Mouse (Mus musculus): ENCODE results near the gene Lhx9. TPM values are rescaled to one million over a fixed set of nuclear protein-coding genes. Genes with fewer than 3 reads are reported as not detected.

The Lhx9 gene
- polyA plus RNA-seq, 1 experiment: 0.10 TPM

- no peak for TF ChIP-seq POLR2A (IDR thresholded peaks at IDR 0.05; ENCODE audit: extremely low read depth, insufficient read depth, low read length)
- no peaks in the 10 kb centered on the region for H3K4me1 ChIP-seq (ENCODE audit: control insufficient read depth, insufficient read depth, low read length)
- H3K27ac ChIP-seq (ENCODE audit: insufficient read depth, low read length): no peak overlapping the region
- no peak overlapping the region for H3K4me3 ChIP-seq (ENCODE audit: insufficient read depth, low read length)
These were observed 7.7 kb downstream of the Lhx9 start for GRCm38 (mm10) chr1:138840440-138841305.

GRCm38 (mm10) chr1:138839809-138840430, 8.5 kb downstream of the Lhx9 start:
- no peak for TF ChIP-seq CTCF (IDR thresholded peaks at IDR 0.05; ENCODE audit: extremely low read depth, insufficient read depth, low read length)
- H3K4me3 ChIP-seq (ENCODE audit: insufficient read depth, low read length): no peak overlapping the region
- H3K27ac ChIP-seq (ENCODE audit: insufficient read depth, low read length): no peak overlapping the region
- H3K4me1 ChIP-seq (ENCODE audit: control insufficient read depth, insufficient read depth, low read length): no peaks in the 10 kb centered on the region

- H3K27ac ChIP-seq (ENCODE audit: insufficient read depth, low read length): no peak overlapping the region
- H3K4me1 ChIP-seq (ENCODE audit: control insufficient read depth, insufficient read depth, low read length): no peaks in the 10 kb centered on the region
- H3K4me3 ChIP-seq (ENCODE audit: insufficient read depth, low read length): no peak overlapping the region
- TF ChIP-seq CTCF (IDR thresholded peaks at IDR 0.05; ENCODE audit: extremely low read depth, insufficient read depth, low read length): no peak
- no peak for TF ChIP-seq POLR2A (IDR thresholded peaks at IDR 0.05; ENCODE audit: extremely low read depth, insufficient read depth, low read length)
These were observed 9.1 kb downstream of the Lhx9 start for GRCm38 (mm10) chr1:138839291-138839690.

- Histone ChIP-seq H3K27ac (ENCODE audit: insufficient read depth, low read length) (no peak overlapping the region), H3K4me3 (ENCODE audit: insufficient read depth, low read length) (no peak overlapping the region)
These were observed 10.3 kb downstream of the Lhx9 start for GRCm38 (mm10) chr1:138837786-138838743.

GRCm38 (mm10) chr1:138835355-138835900, 12.9 kb downstream of the Lhx9 start:
- TF ChIP-seq POLR2A (IDR thresholded peaks at IDR 0.05; ENCODE audit: extremely low read depth, insufficient read depth, low read length) (no peak), CTCF (IDR thresholded peaks at IDR 0.05; ENCODE audit: extremely low read depth, insufficient read depth, low read length) (peak; percentile 41; the same call in 1 of the 2 replicates)
- H3K27ac ChIP-seq (ENCODE audit: insufficient read depth, low read length): no peak overlapping the region
- H3K4me1 ChIP-seq (ENCODE audit: control insufficient read depth, insufficient read depth, low read length): no peaks in the 10 kb centered on the region
- H3K4me3 ChIP-seq (ENCODE audit: insufficient read depth, low read length): no peak overlapping the region

More at GRCm38 (mm10) chr1:138837786-138838743, 10.3 kb downstream of the Lhx9 start:
- TF ChIP-seq POLR2A (IDR thresholded peaks at IDR 0.05; ENCODE audit: extremely low read depth, insufficient read depth, low read length): no peak
- no peak for TF ChIP-seq CTCF (IDR thresholded peaks at IDR 0.05; ENCODE audit: extremely low read depth, insufficient read depth, low read length)
- no peaks in the 10 kb centered on the region for H3K4me1 ChIP-seq (ENCODE audit: control insufficient read depth, insufficient read depth, low read length)

GRCm38 (mm10) chr1:138831309-138831708, 17.1 kb downstream of the Lhx9 start:
- TF ChIP-seq POLR2A (IDR thresholded peaks at IDR 0.05; ENCODE audit: extremely low read depth, insufficient read depth, low read length) (no peak), CTCF (IDR thresholded peaks at IDR 0.05; ENCODE audit: extremely low read depth, insufficient read depth, low read length) (no peak)
- Histone ChIP-seq H3K4me3 (ENCODE audit: insufficient read depth, low read length) (no peak overlapping the region), H3K27ac (ENCODE audit: insufficient read depth, low read length) (no peak overlapping the region)

GRCm38 (mm10) chr1:138826841-138827240, 21.5 kb downstream of the Lhx9 start:
- H3K4me3 ChIP-seq (ENCODE audit: insufficient read depth, low read length): no peak overlapping the region
- no peak overlapping the region for H3K27ac ChIP-seq (ENCODE audit: insufficient read depth, low read length)
- H3K4me1 ChIP-seq (ENCODE audit: control insufficient read depth, insufficient read depth, low read length): no peaks in the 10 kb centered on the region
- no peak for TF ChIP-seq POLR2A (IDR thresholded peaks at IDR 0.05; ENCODE audit: extremely low read depth, insufficient read depth, low read length)
- TF ChIP-seq CTCF (IDR thresholded peaks at IDR 0.05; ENCODE audit: extremely low read depth, insufficient read depth, low read length): no peak

More at GRCm38 (mm10) chr1:138831309-138831708, 17.1 kb downstream of the Lhx9 start:
- no peaks in the 10 kb centered on the region for H3K4me1 ChIP-seq (ENCODE audit: control insufficient read depth, insufficient read depth, low read length)

- Histone ChIP-seq H3K27ac (ENCODE audit: insufficient read depth, low read length) (no peak overlapping the region), H3K4me1 (ENCODE audit: control insufficient read depth, insufficient read depth, low read length) (no peaks in the 10 kb centered on the region), H3K4me3 (ENCODE audit: insufficient read depth, low read length) (no peak overlapping the region)
- no peak for TF ChIP-seq POLR2A (IDR thresholded peaks at IDR 0.05; ENCODE audit: extremely low read depth, insufficient read depth, low read length)
- TF ChIP-seq CTCF (IDR thresholded peaks at IDR 0.05; ENCODE audit: extremely low read depth, insufficient read depth, low read length): no peak
These were observed 25.4 kb downstream of the Lhx9 start for GRCm38 (mm10) chr1:138822985-138823322.

Measured in cortical plate, adult 2 months (tissue).